Mouse (Mus musculus): Measurements from ENCODE around the gene Tet1. TPM values are rescaled to one million over a fixed set of nuclear protein-coding genes. Genes with fewer than 3 reads are reported as not detected.

Tet1 gene
- total RNA-seq, 2 experiments from 2014 or later: 8.6 to 12.8 TPM

DNA sequence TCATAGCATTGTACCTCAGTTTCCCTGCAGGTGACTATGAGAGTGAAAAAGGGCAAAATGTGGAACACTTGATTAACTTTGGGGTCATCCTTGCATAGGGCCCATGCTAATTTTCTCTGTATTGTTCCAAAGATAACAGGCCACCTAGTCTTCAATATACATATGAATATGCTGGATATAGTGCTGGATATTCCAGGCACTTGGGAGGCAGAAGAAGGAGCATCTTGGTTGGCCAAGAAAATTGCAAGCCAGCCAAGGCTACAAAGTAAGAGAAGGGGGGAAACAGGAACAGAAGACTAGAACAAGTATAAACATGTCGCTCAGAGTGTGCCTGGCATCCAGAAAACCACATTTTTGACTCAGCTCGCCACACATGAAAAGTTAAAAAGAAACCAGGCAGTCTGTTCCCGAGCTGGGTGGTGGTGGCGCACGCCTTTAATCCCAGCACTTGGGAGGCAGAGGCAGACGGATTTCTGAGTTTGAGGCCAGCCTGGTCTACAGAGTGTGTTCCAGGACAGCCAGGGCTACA, 15.4 kb downstream of the Tet1 start:
- ATAC-seq (replicated peaks; ENCODE audit: poor library complexity, severe bottlenecking): no peak

DNA sequence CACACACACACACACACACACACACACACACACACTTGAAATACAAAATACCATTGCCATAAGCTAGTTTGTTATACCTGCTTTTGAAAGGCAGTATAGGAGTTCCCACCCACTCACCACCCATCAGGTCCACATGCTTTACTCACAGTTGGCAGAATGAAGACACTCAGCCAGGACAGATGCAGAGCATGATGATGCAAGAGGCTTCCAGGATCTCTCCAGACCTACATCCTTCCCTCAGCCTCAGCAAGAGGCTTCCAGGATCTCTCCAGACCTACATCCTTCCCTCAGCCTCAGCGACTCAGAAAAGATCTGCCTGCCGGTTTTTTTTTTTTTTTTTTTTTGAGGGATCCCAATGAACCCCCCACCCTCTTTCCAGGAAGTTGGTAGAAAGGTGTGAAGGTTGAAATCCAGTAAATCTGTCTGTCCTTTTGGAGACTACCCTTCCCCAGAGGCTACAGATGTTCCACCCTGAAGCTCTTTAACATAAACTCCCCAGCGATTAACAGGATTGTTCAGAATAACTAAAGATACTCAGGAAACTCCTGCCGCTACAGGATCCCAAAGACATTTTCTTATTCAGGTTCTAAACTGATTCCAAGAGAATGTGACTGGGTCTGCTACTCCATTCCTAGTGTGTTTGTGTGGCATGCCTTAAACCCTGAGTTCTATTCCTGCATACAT, 16.1 kb downstream of the Tet1 start:
- peak; percentile 60; the same call in 1 of the 2 replicates for ATAC-seq (replicated peaks; ENCODE audit: poor library complexity, severe bottlenecking)

DNA sequence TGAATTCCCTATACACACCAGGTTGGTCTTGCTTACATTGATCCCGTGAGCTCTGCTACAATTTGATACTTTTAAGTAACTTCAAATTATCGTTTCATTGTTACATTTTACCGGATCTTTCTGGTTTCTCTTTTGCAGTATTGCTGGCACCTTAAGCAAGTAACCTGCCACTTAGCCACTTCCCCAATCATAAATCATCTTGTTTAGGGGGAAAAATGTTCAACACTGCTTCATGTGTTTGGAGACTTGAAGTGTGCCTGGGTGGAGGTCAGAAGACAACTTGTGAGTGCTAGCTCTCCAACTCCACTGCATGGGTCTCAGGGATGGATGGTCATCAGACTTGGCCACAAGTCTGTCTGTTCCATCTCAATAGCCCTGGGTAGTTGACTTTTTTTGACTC, 17.8 kb downstream of the Tet1 start:
- ATAC-seq (replicated peaks; ENCODE audit: poor library complexity, severe bottlenecking): no peak

DNA sequence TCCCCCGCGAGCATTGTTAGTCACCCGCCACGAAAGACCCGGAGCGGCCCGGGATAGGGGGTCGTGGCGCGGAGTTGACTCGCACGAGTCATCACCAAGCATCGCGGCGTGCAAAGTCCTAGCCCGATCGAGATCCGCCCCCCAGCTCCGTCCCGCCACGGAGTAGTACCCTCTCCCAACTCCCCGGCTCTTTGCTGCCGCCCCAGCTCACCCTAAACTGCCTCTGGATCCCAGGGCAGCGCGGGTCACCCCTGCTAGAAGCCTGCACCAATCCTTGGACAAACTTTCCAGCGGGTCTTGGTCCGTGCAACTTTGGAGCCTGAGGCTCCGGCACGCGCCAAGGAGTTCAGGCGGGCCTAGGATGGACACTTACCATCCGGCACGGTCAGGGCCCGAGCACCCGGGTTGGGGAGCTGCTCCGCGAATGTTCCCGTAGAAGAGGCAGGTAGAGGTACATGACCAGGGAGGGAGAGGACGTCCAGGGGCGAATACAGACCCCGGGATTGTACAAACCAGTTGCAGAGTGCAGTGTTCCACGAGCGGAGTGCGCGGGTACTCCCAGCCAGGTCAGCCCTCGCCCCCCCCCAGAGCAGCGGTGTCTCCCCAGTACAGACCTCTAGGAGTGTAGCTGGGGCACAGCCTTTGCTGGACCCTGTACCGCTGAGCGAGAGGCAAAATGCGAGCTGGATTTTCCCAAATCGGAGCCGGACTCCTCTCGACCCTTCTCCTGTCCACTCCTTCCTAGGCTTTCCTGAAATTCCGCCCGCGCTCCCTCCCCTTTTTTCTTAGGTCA, 21.8 kb downstream of the Tet1 start:
- peak; percentile 50 for ATAC-seq (replicated peaks; ENCODE audit: poor library complexity, severe bottlenecking)

DNA sequence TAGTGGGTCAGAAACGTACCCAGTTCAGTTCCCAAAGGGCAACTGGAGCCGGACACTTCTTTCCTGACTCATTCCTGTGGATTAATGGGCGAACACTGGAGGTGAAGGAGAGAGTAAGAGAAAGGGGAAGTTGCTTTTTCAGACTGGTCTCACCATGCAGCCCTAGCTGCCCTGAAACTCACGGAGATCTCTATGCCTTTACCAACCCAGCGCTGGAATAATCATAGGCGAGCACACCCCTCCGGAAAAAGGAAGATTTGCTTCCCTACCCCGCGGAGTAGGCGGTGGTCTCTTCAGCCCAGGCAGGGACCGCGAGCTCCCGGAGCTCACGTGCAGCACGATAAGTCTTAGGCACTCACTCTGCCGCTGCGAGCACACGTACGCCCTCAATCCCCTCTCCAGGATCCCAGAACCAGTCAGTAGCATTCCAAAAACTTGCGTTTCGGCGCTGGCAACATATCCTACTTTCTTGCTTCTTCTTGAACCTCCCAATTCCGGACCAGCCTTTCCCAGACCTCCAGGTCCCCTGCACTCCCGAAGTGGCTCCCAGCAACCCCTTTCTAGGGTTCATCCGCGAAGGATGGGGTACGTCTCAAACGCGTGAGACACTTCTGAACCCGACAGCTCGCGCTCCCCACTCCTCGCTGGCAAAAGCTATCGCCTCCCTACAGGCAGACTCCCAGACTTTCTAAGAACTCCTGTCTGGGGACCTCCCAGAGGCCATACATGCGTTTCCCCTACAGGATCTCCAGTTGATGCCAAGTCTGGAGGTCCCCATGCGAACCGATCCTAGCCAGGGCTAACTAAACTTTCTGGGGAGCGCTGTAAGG, 22.6 kb downstream of the Tet1 start:
- peak; percentile 70 for ATAC-seq (replicated peaks; ENCODE audit: poor library complexity, severe bottlenecking)

DNA sequence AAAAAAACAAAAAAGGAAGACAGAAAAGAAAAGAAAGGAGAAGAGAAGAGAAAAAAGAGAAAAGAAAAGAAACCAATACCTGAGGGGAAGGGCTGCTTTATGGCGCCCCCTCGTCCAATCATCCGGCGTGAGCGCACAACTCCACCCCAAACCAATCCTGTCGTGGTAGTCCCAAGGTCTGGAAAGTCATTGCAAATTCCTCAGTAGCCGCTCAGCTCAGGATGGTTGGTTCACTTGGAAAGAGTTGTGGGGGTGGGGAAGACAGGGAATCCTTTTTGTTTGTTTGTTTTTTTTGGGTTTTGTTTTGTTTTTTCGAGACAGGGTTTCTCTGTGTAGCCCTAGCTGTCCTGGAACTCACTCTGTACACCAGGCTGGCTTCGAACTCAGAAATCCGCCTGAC, 23.3 kb downstream of the Tet1 start:
- no peak for ATAC-seq (replicated peaks; ENCODE audit: poor library complexity, severe bottlenecking)

DNA sequence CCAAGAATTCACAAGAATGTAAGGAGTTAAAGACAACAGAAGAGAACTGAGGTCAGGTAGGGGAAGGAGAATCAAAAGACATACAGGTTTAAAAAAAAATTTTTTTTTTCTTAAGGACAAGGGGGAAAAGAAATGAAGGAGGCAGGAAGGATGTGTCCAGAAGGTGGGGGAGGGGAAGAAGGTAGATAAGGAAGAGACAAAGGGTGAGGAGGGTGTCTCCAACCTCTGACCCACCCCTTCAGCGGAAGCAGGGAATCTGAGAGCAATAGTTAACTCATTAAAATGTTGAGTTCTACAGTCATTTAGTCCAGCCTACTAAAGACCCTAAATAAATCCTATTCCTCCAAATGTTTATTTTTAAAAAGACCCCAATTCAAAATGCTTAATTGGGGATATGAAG, 24.3 kb downstream of the Tet1 start:
- ATAC-seq (replicated peaks; ENCODE audit: poor library complexity, severe bottlenecking): no peak

DNA sequence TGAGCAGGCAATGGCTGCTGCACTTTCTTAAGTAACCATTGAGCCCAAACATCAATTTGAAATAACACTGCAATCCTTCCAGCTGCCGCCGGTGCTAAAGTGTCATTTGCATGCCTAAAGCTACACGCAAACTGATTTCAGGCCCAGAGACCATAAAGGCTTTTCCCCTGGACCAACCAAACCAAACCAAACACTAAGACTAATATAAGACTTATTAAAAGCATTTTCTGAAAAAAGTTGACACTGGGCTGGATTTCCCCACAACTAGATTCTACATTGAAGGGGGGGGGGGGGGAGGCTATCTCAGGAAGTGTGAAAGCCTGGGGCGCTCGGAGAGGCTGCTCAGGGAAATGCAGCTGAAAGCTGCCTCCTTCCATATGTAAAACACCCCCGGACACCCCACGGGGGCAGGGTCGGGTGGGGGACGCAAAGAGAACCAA, 24.8 kb downstream of the Tet1 start:
- peak; percentile 30 for ATAC-seq (replicated peaks; ENCODE audit: poor library complexity, severe bottlenecking)

DNA sequence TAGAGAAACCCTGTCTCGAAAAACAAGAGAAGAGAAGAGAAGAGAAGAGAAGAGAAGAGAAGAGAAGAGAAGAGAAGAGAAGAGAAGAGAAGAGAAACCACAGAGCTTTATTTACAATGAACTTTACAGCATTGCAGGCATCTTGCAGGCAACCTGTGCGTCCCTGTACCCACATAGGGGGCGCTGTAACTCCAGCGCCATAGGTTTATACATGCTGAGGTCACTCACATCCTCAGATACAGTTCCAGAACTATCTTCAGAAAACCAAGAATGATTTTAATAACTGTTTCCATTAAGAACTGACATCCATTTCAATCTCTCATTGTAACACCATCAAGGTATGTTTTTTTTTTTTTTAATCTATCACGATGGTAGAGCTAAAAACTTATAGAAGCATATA, 27.6 kb downstream of the Tet1 start:
- 0 out of 2 replicates have a peak, but pooled peaks have one; percentile 45 for ATAC-seq (replicated peaks; ENCODE audit: poor library complexity, severe bottlenecking)

DNA sequence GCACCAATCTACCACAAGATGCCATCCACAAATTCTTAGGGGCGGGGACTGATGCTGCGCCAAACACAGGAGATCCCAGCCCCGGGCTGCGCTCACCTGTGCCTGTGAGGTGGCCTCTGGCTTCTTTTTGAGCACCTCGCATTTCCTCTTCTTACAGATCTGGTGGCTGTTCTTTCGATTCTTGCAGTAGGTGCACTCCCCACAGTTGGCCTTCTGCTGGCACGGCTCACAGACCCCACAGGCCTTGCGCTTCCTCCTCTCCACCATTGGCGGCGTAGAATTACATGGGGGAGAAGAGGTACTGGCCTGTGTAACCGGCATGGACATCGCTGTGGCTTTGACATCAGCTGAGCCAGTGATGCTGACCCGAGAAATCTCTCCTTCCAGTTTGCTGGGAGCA, 30.7 kb downstream of the Tet1 start:
- no peak for ATAC-seq (replicated peaks; ENCODE audit: poor library complexity, severe bottlenecking)

DNA sequence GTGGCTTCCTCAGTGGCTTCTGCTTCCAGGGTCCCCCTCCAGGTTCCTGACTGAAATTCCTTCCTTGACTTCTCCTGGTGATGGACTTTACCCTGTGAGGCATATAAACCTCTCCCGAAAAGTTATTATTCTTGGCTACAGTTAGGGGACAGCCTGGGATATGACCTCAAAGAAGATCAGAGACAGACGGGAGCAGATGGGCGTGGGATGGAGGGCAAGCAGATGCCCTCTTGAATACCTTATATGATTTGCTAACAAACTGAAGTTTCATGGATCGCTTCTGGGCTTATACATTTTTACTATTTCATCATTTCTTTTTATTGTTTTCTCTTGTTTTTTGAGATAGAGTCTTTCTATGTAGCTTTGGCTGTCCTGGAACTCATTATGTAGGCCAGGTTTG, 33.2 kb downstream of the Tet1 start:
- ATAC-seq (replicated peaks; ENCODE audit: poor library complexity, severe bottlenecking): no peak

DNA sequence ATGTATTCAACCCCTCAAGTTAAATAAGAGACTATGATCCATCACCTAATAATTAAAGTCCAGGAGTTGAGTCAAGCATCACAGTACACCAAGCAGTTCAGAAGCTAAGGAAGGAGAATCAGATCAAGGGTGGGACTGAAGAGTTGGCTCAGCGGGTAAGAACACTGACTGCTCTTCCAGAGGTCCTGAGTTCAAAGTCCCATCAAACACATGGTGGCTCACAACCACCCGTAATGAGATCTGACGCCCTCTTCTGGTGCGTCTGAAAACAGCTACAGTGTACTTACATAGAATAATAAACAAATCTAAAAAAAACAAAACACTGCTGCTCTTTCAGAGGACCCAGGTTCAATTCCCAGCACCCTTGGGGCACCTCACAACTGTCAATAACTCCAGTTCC, 34.0 kb downstream of the Tet1 start:
- ATAC-seq (replicated peaks; ENCODE audit: poor library complexity, severe bottlenecking): no peak

DNA sequence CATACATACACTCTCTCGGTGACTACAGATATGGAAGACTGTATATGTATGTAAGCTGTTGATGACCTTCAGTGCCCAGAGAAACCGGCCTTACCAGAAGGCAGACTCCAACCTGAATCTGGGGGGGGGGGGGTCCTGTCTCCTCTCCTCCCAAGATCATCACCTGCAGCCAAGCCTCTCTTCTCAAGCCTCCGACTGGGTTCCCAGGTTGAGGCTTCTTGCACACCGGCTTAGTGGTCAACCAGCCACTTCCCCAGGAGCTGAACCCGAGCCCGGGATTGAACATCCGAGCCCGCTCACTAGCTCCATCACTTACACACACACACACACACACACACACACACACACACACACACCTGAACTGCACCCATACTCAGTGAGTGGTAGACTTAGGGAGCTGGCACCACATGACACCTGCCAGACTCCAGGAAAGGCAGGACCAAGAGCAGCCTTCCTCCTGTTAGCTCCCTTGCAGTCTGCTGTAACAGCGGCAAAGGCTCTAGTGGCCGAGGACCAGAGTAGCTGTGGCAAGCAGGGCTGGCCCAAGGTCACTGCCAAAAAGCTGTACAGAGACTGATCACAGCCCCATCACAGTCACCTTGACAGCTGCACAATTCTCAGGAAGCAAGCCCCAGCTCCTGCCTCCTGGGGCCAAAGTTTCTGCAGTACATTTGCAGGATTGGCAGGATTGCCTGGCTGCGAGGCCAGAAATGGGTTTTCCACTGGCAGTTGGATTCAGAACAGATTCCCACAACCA, 42.6 kb downstream of the Tet1 start:
- ATAC-seq (replicated peaks; ENCODE audit: poor library complexity, severe bottlenecking): no peak

DNA sequence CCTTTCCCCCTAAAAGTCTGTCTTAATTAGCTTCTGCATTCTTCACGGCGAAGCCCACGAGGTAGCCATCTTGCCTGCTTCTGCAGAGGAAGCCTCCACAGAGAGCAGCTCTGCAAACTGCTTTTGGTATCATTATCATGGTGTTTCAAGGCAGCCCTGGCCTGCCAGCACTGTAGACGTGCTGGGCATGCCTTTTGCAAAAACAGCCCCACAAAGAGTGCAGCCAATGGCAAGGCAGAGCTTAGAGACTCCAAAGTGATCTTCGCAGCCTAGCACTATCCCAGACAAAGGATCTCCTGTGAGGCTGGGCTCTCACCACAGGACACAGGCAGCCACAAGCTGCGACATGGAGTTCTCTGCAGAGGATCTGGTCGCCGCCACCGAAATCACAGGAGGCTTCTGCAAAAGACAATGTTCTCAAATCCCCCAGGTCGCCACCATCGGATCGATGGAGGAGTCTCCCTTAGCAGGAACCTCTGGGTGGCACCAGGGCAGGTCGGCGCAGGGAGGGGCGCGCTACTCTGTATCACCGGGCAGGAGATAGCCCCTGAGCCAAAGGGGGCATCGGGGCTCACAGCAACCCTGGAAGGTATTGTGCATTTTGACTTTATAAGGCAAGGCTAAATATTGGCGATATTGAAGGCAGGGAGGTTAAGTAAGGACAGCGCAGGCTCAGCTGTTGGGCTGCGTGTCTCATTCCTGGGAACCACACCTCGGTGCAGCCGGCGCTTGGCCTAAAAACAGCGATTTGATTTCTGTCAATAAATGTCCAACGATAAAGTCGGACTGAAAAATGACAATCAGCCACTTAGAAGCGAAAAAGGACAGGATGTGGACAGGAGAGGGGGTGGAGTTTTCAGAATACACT, 43.4 kb downstream of the Tet1 start:
- ATAC-seq (replicated peaks; ENCODE audit: poor library complexity, severe bottlenecking): peak; percentile 66

DNA sequence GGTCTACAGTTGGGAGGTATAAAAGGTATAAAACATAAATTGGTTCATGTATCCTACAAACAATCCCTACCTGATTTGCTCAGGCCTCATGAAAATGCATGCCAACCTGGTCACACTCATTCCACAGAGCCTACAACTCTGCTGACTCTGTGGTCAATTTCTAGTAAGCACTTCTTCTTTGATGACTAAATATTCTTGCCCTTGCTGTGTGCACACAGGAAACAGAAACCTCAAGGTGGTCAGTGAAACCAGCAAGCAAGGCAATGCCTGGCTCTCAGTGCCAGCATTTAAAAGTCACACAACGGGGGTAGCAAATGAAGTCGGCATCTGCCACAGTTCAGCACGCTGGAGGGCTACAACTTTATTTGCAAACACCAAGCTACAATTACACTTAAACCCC, 45.2 kb downstream of the Tet1 start:
- peak; percentile 82 for ATAC-seq (replicated peaks; ENCODE audit: poor library complexity, severe bottlenecking)

DNA sequence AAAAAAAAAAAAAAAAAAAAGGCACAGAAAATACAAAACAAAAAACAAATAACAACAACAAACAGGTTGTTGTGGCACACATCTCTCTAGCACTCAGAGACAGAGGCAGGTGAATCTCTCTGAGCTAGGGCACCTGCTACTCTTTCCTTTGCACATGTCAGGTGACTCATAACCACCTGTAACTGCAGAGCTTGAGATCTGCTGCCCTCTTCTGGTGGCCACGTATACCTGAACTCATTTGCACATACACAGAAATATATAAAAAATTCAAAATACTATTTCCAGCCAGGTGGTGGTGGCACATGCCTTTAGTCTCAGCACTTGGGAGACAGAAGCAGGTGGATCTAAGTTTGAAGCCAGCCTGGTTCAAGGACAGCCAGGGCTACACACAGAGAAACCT, 46.4 kb downstream of the Tet1 start:
- no peak for ATAC-seq (replicated peaks; ENCODE audit: poor library complexity, severe bottlenecking)

DNA sequence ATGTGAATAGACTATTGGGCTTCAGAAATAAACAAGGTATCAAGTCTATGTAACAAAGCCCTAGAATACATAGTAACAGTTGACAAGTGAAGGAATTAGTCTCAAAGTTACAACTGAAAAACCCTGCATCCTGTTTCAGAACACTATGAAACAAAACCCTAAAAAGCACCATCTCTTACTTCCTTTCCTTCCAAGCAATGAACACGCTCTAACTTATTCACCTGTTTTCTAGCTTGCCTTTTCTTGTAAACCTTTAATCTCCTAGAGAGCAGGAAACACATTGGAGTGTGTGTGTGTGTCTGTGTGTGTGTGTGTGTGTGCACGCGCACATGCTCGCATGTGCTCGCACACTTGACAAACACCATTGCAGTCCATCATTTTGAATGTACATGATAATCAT, 49.8 kb downstream of the Tet1 start:
- ATAC-seq (replicated peaks; ENCODE audit: poor library complexity, severe bottlenecking): no peak

DNA sequence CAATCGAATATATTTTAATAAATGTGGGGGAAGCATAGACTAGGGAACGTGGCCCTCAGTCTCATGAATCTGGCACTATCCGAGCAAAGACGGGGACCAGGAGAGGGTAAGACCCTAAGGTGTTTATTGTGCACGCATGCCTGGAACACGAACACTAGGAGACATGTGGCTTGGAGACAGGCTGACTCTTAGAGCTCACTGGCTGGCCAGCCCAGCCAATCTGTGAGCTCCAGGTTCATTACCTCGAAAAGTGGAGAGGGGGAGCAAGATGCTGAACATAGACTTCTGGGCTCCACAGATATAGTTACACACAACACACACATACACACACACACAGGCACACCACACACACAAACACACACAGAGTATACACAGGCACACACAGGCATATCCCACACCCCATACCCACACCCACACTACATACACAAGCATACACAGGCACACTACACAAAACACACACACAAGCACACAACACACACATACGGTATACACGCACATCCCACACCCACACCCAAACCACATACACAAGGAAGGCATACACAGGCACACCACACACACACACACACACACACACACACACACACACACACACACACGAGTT, 52.0 kb downstream of the Tet1 start:
- ATAC-seq (replicated peaks; ENCODE audit: poor library complexity, severe bottlenecking): no peak

DNA sequence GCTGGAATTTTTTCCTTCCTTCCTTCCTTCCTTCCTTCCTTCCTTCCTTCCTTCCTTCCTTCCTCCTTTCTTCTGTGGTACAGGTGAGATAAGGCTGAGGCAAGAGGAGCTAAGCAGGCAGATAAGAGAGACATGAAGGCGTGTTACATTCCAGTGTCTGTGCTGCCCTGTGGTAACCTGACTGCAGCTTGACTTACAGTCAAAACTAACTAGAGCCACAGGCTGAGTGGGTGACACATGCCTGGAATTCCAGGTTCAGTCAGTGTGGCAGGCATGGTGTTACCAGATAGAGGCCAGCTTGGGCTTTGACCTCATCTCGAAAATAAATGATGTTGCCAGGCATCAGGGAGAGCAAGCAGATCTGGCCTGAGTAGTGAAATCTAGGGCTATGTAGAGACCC, 53.8 kb downstream of the Tet1 start:
- ATAC-seq (replicated peaks; ENCODE audit: poor library complexity, severe bottlenecking): no peak

Data from granulocyte monocyte progenitor cell, adult 5-6 weeks (primary cell).